Mouse (Mus musculus) skeletal muscle tissue, adult 2 months (tissue): ENCODE measurements around the gene Mylk.

ENCODE experiments used
- DNase-seq: peaks from one replicate; pipeline ENCODE4 v3.0.0-alpha.2; 2012; ENCODE audit warnings: low read depth, low spot score

Mylk gene

GRCm38 (mm10) chr16:34976630-34977029 is 231.6 kb downstream of the Mylk start:
- no peak for DNase-seq

- no peak for DNase-seq
These were observed 233.0 kb downstream of the Mylk start for GRCm38 (mm10) chr16:34978018-34978417.

GRCm38 (mm10) chr16:34981009-34981408 is 236.0 kb downstream of the Mylk start:
- DNase-seq, result no peak

GRCm38 (mm10) chr16:34984203-34985030 is 239.4 kb downstream of the Mylk start:
- no peak for DNase-seq

GRCm38 (mm10) chr16:34985031-34985346 is 240.0 kb downstream of the Mylk start:
- DNase-seq, result no peak

- DNase-seq, result no peak
These were observed 241.3 kb downstream of the Mylk start for GRCm38 (mm10) chr16:34986211-34986825.

GRCm38 (mm10) chr16:34991365-34991764 is 246.4 kb downstream of the Mylk start:
- DNase-seq, result no peak

- peak; percentile 37 for DNase-seq
These were observed 247.8 kb downstream of the Mylk start for GRCm38 (mm10) chr16:34992854-34993253.

GRCm38 (mm10) chr16:34993694-34994330 is 248.8 kb downstream of the Mylk start:
- DNase-seq, result no peak

GRCm38 (mm10) chr16:34994641-34995141 is 249.7 kb downstream of the Mylk start:
- no peak for DNase-seq

- peak; percentile 85 for DNase-seq
These were observed 251.1 kb downstream of the Mylk start for GRCm38 (mm10) chr16:34996133-34996532.

- DNase-seq, result no peak
These were observed 252.0 kb downstream of the Mylk start for GRCm38 (mm10) chr16:34997052-34997451.

GRCm38 (mm10) chr16:34997576-34997975 is 252.6 kb downstream of the Mylk start:
- DNase-seq, result no peak

GRCm38 (mm10) chr16:34999016-34999415 is 254.0 kb downstream of the Mylk start:
- DNase-seq, result no peak

- DNase-seq, result no peak
These were observed 255.0 kb downstream of the Mylk start for GRCm38 (mm10) chr16:34999986-35000385.

GRCm38 (mm10) chr16:35000923-35001560 is 256.0 kb downstream of the Mylk start:
- no peak for DNase-seq

- no peak for DNase-seq
These were observed 259.3 kb downstream of the Mylk start for GRCm38 (mm10) chr16:35004356-35004755.

GRCm38 (mm10) chr16:35004756-35005155 is 259.7 kb downstream of the Mylk start:
- DNase-seq, result no peak

- no peak for DNase-seq
These were observed 261.2 kb downstream of the Mylk start for GRCm38 (mm10) chr16:35006251-35006650.

- no peak for DNase-seq
These were observed 262.4 kb downstream of the Mylk start for GRCm38 (mm10) chr16:35007361-35007760.

- no peak for DNase-seq
These were observed 263.4 kb downstream of the Mylk start for GRCm38 (mm10) chr16:35008447-35008846.

- DNase-seq, result no peak
These were observed 268.5 kb downstream of the Mylk start for GRCm38 (mm10) chr16:35013501-35013900.
